Mouse (Mus musculus): Measurements from ENCODE around the gene Gm44973.
"Not testable (repeated sequence)": the region's sequence is repeated elsewhere in the genome, so short reads cannot be mapped to it uniquely, and the experiment has no call there.

Gene Gm44973

GRCm38 (mm10) chr7:5015118-5016001 lies at the start of gene Gm44973:
TSS of gene Gm44973 (plus strand) at chr7:5015496.
- peak; percentile 95 for DNase-seq (ENCODE audit: low spot score)

GRCm38 (mm10) chr7:4971068-4971467 lies 44.2 kb upstream of the Gm44973 start, which contains the start of gene Sbk3:
TSS of gene Sbk3 (minus strand) at chr7:4971168.
- DNase-seq (ENCODE audit: low spot score) = no peak

- no peak for DNase-seq (ENCODE audit: low spot score)
These were observed 43.6 kb upstream of the Gm44973 start for GRCm38 (mm10) chr7:4971710-4972109.

GRCm38 (mm10) chr7:4972321-4973047 lies 42.8 kb upstream of the Gm44973 start:
- DNase-seq (ENCODE audit: low spot score) = no peak

GRCm38 (mm10) chr7:4975455-4975854 lies 39.8 kb upstream of the Gm44973 start:
- DNase-seq (ENCODE audit: low spot score) = no peak

- no peak for DNase-seq (ENCODE audit: low spot score)
These were observed 38.5 kb upstream of the Gm44973 start for GRCm38 (mm10) chr7:4976832-4977231.

GRCm38 (mm10) chr7:4988250-4988649 lies 27.0 kb upstream of the Gm44973 start:
- DNase-seq (ENCODE audit: low spot score) = no peak

- no peak for DNase-seq (ENCODE audit: low spot score)
These were observed 21.8 kb upstream of the Gm44973 start for GRCm38 (mm10) chr7:4993347-4993998.

GRCm38 (mm10) chr7:4993999-4994788 lies 21.1 kb upstream of the Gm44973 start:
- no peak for DNase-seq (ENCODE audit: low spot score)

- no peak for DNase-seq (ENCODE audit: low spot score)
These were observed 19.9 kb upstream of the Gm44973 start for GRCm38 (mm10) chr7:4995268-4996002.

- peak; percentile 93 for DNase-seq (ENCODE audit: low spot score)
These were observed 19.0 kb upstream of the Gm44973 start, which contains the start of gene Zfp579 for GRCm38 (mm10) chr7:4996003-4996895. TSS of gene Zfp579 (minus strand) at chr7:4996158.

- no peak for DNase-seq (ENCODE audit: low spot score)
These were observed 18.4 kb upstream of the Gm44973 start for GRCm38 (mm10) chr7:4996934-4997333.

GRCm38 (mm10) chr7:4999876-5000275 lies 15.4 kb upstream of the Gm44973 start:
- peak; percentile 20 for DNase-seq (ENCODE audit: low spot score)

- not testable (repeated sequence) for DNase-seq (ENCODE audit: low spot score)
These were observed 12.4 kb upstream of the Gm44973 start for GRCm38 (mm10) chr7:5002876-5003275.

GRCm38 (mm10) chr7:5008229-5008628 lies 7.1 kb upstream of the Gm44973 start:
- no peak for DNase-seq (ENCODE audit: low spot score)

GRCm38 (mm10) chr7:5012681-5013513 lies 2.4 kb upstream of the Gm44973 start:
- DNase-seq (ENCODE audit: low spot score) = no peak

- peak; percentile 99 for DNase-seq (ENCODE audit: low spot score)
These were observed 812 bp upstream of the Gm44973 start, which contains the start of the genes Zfp524 and Fiz1 for GRCm38 (mm10) chr7:5014251-5015117. TSS of gene Zfp524 (plus strand) at chr7:5014415. TSS of gene Fiz1 (minus strand) at chr7:5014697.

- DNase-seq (ENCODE audit: low spot score) = no peak
These were observed 761 bp downstream of the Gm44973 start for GRCm38 (mm10) chr7:5016057-5016456.

Measured in retina, embryonic 14.5 days (tissue).